Mouse (Mus musculus): ENCODE measurements around the gene Ttc6. TPM values are rescaled to one million over a fixed set of nuclear protein-coding genes. Genes with fewer than 3 reads are reported as not detected.
A peak's percentile ranks its signal among the peaks of the same experiment; 100 is the strongest.

Ttc6 gene
- 0.38 and 0.47 TPM in 2 replicates for polyA plus RNA-seq (2014; fragmentation: Nextera tagmentation; extraction: Ambion mirVana)

DNA sequence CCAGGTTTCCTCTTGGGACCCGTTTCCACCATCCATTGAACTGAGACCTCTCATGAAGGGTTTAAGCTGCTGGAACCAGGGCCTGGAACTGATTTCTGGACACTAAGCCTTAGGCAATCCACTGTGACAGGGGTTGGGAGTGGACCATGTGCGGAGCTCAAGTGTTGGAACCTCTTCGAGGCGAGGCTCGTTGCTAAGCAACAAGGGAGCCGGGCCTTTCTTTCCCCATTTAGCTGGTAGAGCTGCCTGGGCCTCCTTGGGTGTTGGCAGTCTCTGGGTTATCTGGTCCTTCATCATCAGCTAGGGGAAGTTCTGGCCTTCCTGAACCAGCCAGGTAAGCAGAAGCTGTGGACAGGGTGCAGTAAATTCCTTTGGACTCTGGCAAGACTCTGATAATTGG, at the start of gene Ttc6:
Gene Ttc6 (plus strand): TSS at position 205 of the 400 bp plus-strand sequence.
- ATAC-seq (replicated peaks; ENCODE audit: low FRiP score) (no peak), DNase-seq (ENCODE audit: low spot score) (no peak)
- H3K27ac ChIP-seq (ENCODE audit: low read depth, low read length) = no peak within 1 kb of the TSS
- no peak within 1 kb of the TSS for H3K9ac ChIP-seq (ENCODE audit: low read depth, low read length)
- no peaks in the 10 kb centered on the region for H3K27me3 ChIP-seq (replicated peaks; ENCODE audit: control insufficient read depth, insufficient read depth, low read length)
- no peaks in the 10 kb centered on the region for H3K36me3 ChIP-seq (ENCODE audit: control insufficient read depth, insufficient read depth, low read length)
- WGBS = 77% methylated on average over 6 of the region's 6 CpGs
- no peaks in the 10 kb centered on the region for H3K9me3 ChIP-seq (ENCODE audit: control insufficient read depth, low read length)
- H3K4me3 ChIP-seq (ENCODE audit: low read depth, low read length) = no peak within 1 kb of the TSS
- H3K4me1 ChIP-seq (replicated peaks; ENCODE audit: control insufficient read depth, insufficient read depth, low read length) = no peaks in the 10 kb centered on the region
- H3K4me2 ChIP-seq = no peak within 1 kb of the TSS

DNA sequence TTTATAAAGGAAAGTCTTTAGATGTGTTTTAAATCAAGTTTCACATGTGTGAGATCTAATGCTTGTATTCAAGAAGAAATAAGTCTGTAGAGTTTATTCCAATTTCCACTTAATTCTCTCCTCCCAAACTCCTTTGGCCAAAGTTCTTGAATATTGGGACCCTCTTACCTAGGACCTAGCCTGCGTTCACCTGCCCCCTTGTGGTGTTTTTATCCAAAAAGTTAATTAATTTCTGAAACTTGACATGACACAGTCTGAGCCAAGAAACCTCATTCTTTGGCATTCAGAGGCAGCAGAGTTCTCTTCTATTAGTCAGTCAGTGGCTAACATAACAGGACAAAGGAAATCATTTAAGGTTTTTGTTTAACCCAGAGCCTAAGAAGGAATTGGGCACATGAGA, 49.4 kb upstream of the Ttc6 start:
- H3K4me3 ChIP-seq (ENCODE audit: low read depth, low read length) = no peak overlapping the region
- no peaks in the 10 kb centered on the region for H3K4me1 ChIP-seq (replicated peaks; ENCODE audit: control insufficient read depth, insufficient read depth, low read length)
- no peak overlapping the region for H3K9ac ChIP-seq (ENCODE audit: low read depth, low read length)
- no peak overlapping the region for H3K27ac ChIP-seq (ENCODE audit: low read depth, low read length)
- 50% methylated on average over 1 of the region's 1 CpGs for WGBS
- H3K27me3 ChIP-seq (replicated peaks; ENCODE audit: control insufficient read depth, insufficient read depth, low read length) = no peaks in the 10 kb centered on the region
- ATAC-seq (replicated peaks; ENCODE audit: low FRiP score) = no peak
- no peaks in the 10 kb centered on the region for H3K36me3 ChIP-seq (ENCODE audit: control insufficient read depth, insufficient read depth, low read length)
- no peaks in the 10 kb centered on the region for H3K9me3 ChIP-seq (ENCODE audit: control insufficient read depth, low read length)
- DNase-seq (ENCODE audit: low spot score) = no peak
- H3K4me2 ChIP-seq = no peak overlapping the region

DNA sequence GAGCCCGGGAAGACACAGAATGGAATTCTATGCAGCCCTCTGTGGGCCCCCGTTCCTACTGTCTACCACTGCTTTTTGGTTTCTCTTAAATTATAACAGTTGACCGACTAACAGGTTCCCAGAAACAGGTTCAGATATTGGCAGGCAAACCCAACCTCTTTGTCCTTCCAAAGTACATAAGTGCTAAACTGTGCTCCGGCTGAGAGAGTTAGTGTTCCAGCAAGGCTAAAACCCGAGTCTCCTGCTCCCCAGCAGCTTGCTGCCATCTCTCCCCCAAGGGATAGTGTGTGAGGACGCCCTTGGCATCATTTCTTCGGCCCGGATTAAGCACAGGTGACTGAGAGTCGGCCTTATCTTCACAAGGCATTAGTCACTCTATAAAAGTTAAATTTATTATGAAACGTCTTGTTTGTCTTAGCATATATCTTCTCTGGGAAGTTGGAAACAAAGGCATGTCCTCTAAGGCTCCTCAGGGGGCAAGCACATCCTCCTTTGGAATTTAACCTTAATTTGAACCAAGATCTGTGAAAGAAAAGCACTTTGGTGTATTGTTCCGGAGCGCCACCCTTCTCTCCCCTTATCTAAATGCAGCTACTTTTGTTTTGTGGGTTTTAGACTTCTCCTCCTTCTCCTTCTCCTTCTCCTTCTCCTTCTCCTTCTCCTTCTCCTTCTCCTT, 48.1 kb upstream of the Ttc6 start:
- H3K27me3 ChIP-seq (replicated peaks; ENCODE audit: control insufficient read depth, insufficient read depth, low read length) = no peaks in the 10 kb centered on the region
- H3K27ac ChIP-seq (ENCODE audit: low read depth, low read length) = no peak overlapping the region
- no peaks in the 10 kb centered on the region for H3K4me1 ChIP-seq (replicated peaks; ENCODE audit: control insufficient read depth, insufficient read depth, low read length)
- WGBS = 52% methylated on average over 12 of the region's 12 CpGs
- H3K36me3 ChIP-seq (ENCODE audit: control insufficient read depth, insufficient read depth, low read length) = no peaks in the 10 kb centered on the region
- no peaks in the 10 kb centered on the region for H3K9me3 ChIP-seq (ENCODE audit: control insufficient read depth, low read length)
- H3K4me2 ChIP-seq = no peak overlapping the region
- DNase-seq (ENCODE audit: low spot score) (no peak), ATAC-seq (replicated peaks; ENCODE audit: low FRiP score) (no peak)
- H3K9ac ChIP-seq (ENCODE audit: low read depth, low read length) = no peak overlapping the region
- H3K4me3 ChIP-seq (ENCODE audit: low read depth, low read length) = no peak overlapping the region

DNA sequence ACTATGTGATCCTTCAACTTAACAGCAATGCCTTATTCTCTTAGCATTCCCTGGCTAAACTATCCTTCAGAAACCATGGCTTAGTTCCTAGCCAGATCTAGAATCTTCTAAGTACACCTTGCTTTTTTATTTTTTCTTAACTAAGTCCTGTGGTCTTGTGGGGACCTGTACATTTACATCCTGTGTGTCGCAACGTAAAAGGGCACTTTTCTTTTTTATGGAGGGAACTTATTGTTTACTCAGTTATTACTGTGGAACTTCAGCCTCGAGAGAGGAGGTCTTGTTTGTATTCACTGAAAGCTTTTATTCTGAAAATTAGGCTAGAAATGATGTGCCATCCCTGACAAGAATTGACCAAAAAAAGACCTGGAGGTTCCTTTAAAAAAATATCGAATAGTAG, 35.6 kb upstream of the Ttc6 start:
- ATAC-seq (replicated peaks; ENCODE audit: low FRiP score) (no peak), DNase-seq (ENCODE audit: low spot score) (no peak)
- Histone ChIP-seq H3K27ac (ENCODE audit: low read depth, low read length) (no peak overlapping the region), H3K4me3 (ENCODE audit: low read depth, low read length) (no peak overlapping the region), H3K4me2 (no peak overlapping the region), H3K36me3 (ENCODE audit: control insufficient read depth, insufficient read depth, low read length) (no peaks in the 10 kb centered on the region), H3K9ac (ENCODE audit: low read depth, low read length) (no peak overlapping the region), H3K4me1 (replicated peaks; ENCODE audit: control insufficient read depth, insufficient read depth, low read length) (no peaks in the 10 kb centered on the region), H3K9me3 (ENCODE audit: control insufficient read depth, low read length) (no peaks in the 10 kb centered on the region), H3K27me3 (replicated peaks; ENCODE audit: control insufficient read depth, insufficient read depth, low read length) (peaks cover 22% of the 10 kb centered on the region)
- WGBS = 65% methylated on average over 4 of the region's 4 CpGs

DNA sequence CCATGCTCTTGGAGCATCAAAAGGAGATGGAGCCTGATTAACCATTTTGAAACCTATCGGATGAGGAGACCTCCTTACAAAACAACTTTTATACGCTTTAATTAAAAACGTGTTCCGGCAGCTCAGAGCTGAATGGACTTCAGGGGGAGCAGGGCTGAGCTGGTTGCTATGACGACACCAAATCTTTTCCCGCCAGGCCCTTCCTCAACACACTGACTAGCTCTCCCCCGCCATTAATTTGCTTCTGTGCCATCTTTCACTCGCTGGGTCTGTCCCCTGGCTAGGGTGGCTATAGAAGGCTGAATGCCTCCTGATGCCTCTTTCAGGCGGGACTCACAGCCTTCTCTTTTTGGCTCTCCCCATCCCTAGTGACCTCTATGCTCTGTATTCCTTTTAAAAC, 33.4 kb upstream of the Ttc6 start:
- Histone ChIP-seq H3K9ac (ENCODE audit: low read depth, low read length) (no peak overlapping the region), H3K36me3 (ENCODE audit: control insufficient read depth, insufficient read depth, low read length) (no peaks in the 10 kb centered on the region), H3K9me3 (ENCODE audit: control insufficient read depth, low read length) (no peaks in the 10 kb centered on the region), H3K27ac (ENCODE audit: low read depth, low read length) (no peak overlapping the region), H3K4me1 (replicated peaks; ENCODE audit: control insufficient read depth, insufficient read depth, low read length) (no peaks in the 10 kb centered on the region), H3K27me3 (replicated peaks; ENCODE audit: control insufficient read depth, insufficient read depth, low read length) (peaks cover 43% of the 10 kb centered on the region), H3K4me3 (ENCODE audit: low read depth, low read length) (no peak overlapping the region), H3K4me2 (no peak overlapping the region)
- 36% methylated on average over 9 of the region's 9 CpGs for WGBS
- ATAC-seq (replicated peaks; ENCODE audit: low FRiP score) (no peak), DNase-seq (ENCODE audit: low spot score) (no peak)

DNA sequence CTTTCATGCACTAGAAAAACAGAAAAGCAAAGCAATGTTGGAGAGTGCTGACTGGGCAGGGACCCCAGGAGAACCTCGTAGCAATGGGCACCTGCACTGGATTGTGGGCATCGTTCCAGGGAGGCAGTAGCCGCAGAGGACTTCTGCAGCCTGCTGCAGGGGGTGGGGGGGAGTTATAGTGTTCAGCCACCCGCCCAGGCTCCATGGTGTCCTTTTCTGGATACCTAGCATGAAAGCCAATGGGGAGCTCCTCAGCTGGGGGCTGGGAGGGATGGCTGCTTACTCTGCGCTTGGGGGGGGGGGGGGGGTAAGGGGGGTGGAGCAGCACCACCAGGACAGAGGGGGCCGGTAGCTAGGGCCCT, 29.4 kb upstream of the Ttc6 start:
- Histone ChIP-seq H3K4me1 (replicated peaks; ENCODE audit: control insufficient read depth, insufficient read depth, low read length) (no peaks in the 10 kb centered on the region), H3K9me3 (ENCODE audit: control insufficient read depth, low read length) (no peaks in the 10 kb centered on the region), H3K9ac (ENCODE audit: low read depth, low read length) (no peak overlapping the region), H3K27me3 (replicated peaks; ENCODE audit: control insufficient read depth, insufficient read depth, low read length) (peaks cover 79% of the 10 kb centered on the region), H3K36me3 (ENCODE audit: control insufficient read depth, insufficient read depth, low read length) (no peaks in the 10 kb centered on the region), H3K4me2 (peak overlapping the region; percentile 25), H3K4me3 (ENCODE audit: low read depth, low read length) (no peak overlapping the region), H3K27ac (ENCODE audit: low read depth, low read length) (no peak overlapping the region)
- ATAC-seq (replicated peaks; ENCODE audit: low FRiP score) (peak; percentile 29), DNase-seq (ENCODE audit: low spot score) (no peak)
- WGBS = 2% methylated on average over 6 of the region's 6 CpGs

DNA sequence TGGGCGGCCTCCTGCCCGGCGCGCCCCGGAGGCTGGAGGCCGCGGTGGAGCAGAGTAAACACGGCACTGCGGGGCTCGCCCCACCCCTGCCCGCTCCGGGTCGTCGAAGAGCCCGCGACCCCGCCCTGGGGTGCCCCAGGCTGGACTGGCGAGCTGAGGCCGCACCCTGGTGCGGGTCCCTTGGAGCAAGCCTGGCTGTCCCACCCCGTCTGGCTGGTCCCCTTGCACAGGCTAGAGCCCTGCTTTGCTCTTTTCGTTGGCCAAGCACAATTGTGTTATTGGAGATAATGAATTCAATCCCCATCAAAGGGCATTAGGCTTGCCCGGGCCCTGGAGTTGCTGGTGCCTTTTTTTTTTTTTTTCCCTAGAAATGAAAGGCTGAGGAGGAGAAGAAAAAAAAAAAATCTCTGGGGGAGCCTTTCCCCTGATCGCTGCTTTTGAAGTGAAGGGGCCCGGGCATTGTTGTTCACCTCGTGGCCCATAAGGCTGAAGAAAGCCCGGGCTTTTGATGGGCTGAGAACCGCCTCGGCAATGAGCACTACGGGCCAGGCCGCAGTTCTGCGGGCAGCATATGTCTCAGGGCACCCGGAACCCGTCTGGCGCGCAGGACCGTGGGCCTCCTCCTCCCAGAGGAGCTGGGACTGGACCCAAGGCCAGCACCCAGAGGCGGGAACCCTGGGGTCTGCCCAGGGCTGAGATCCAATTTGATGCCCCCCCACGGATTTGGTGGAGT, 28.9 kb upstream of the Ttc6 start:
- DNase-seq (ENCODE audit: low spot score) = peak; percentile 39

DNA sequence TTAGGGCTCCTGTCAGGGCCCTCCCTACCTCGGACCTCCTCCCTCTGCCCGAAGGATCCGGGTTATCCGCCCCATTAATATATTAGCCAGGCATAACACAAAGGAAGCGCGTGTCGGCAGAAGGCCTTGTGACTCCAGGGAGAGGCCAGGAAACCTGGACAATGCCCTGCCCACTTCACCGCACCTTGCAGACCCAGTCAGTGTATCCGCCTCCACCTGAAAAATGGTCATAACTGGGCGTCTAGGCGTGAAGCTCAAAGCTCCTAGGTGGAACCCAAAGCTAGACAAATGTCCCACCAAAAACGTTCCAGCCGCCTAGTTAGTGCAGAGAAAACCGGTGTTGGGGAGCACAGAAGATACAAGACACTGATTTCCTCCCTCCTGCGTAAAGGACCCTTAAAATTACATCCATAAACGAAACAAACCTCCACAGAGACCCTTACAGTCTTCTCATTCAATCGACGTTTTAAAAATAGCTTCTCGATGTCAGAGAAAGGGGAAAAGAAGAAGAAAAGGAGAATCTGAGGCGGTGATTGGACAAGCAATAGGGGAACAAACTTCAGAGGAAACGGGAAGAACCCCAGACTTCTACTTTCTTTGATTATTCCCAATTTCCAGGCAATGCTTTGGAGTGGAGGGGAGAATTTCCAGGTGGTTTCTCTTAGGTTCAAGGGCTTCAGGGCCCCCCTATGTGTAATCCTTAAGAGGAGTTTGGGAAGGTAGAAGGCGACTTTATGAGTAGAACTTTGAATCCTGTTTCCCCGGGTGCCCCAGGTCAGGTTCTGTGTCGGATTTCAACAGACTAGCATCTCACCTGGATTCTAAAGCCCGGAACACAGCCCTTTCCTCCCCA, 27.6 kb upstream of the Ttc6 start:
- no peak overlapping the region for H3K4me2 ChIP-seq
- ATAC-seq (replicated peaks; ENCODE audit: low FRiP score) (no peak), DNase-seq (ENCODE audit: low spot score) (peak; percentile 40)
- H3K4me1 ChIP-seq (replicated peaks; ENCODE audit: control insufficient read depth, insufficient read depth, low read length) = no peaks in the 10 kb centered on the region
- H3K4me3 ChIP-seq (ENCODE audit: low read depth, low read length) = no peak overlapping the region
- H3K36me3 ChIP-seq (ENCODE audit: control insufficient read depth, insufficient read depth, low read length) = no peaks in the 10 kb centered on the region
- H3K27me3 ChIP-seq (replicated peaks; ENCODE audit: control insufficient read depth, insufficient read depth, low read length) = peaks cover 88% of the 10 kb centered on the region
- no peak overlapping the region for H3K9ac ChIP-seq (ENCODE audit: low read depth, low read length)
- WGBS = 4% methylated on average over 25 of the region's 25 CpGs
- H3K27ac ChIP-seq (ENCODE audit: low read depth, low read length) = no peak overlapping the region
- no peaks in the 10 kb centered on the region for H3K9me3 ChIP-seq (ENCODE audit: control insufficient read depth, low read length)

More for the DNA sequence above, 28.9 kb upstream of the Ttc6 start:
- H3K9me3 ChIP-seq (ENCODE audit: control insufficient read depth, low read length) = no peaks in the 10 kb centered on the region
- H3K9ac ChIP-seq (ENCODE audit: low read depth, low read length) = no peak overlapping the region
- no peaks in the 10 kb centered on the region for H3K36me3 ChIP-seq (ENCODE audit: control insufficient read depth, insufficient read depth, low read length)
- H3K4me2 ChIP-seq = peak overlapping the region; percentile 25
- peaks cover 85% of the 10 kb centered on the region for H3K27me3 ChIP-seq (replicated peaks; ENCODE audit: control insufficient read depth, insufficient read depth, low read length)
- H3K4me1 ChIP-seq (replicated peaks; ENCODE audit: control insufficient read depth, insufficient read depth, low read length) = no peaks in the 10 kb centered on the region
- WGBS = 3% methylated on average over 36 of the region's 39 CpGs
- H3K4me3 ChIP-seq (ENCODE audit: low read depth, low read length) = no peak overlapping the region
- ATAC-seq (replicated peaks; ENCODE audit: low FRiP score) = peak; percentile 75
- H3K27ac ChIP-seq (ENCODE audit: low read depth, low read length) = no peak overlapping the region

Measured in liver, embryonic 11.5 days (tissue).